Mouse (Mus musculus) left cerebral cortex, postnatal 25 days (tissue): ENCODE data around the gene Stk40. TPM values are rescaled to one million over a fixed set of nuclear protein-coding genes. Genes with fewer than 3 reads are reported as not detected.
A peak's percentile ranks its signal among the peaks of the same experiment; 100 is the strongest.
"Not testable (repeated sequence)": the region's sequence is repeated elsewhere in the genome, so short reads cannot be mapped to it uniquely, and the experiment has no call there.

ENCODE experiments used
- DNase-seq, 2 experiments: peaks; one replicate each; pipeline ENCODE4 v3.0.0; 2022; ENCODE audit warnings: low spot score in 2 of 2, mixed read lengths in 1 of 2
- intact Hi-C: fragments of 180-260 bp; cut with DNase I; formaldehyde crosslinking; loops from one replicate; pipeline ENCODE4 v1.15.1; 2025
- total RNA-seq, 2 experiments: library from RNA; stranded (reverse); gene quantifications; 2 replicates each; pipeline ENCODE4 v1.2.3; 2021

Stk40 gene
- total RNA-seq, 2 experiments from 2014 or later, result 33.9 to 35.6 TPM

GRCm38 (mm10) chr4:126149798-126150197 lies 46.0 kb downstream of the Stk40 start:
- no peak for DNase-seq
- intact Hi-C loops, result no loop called here

- intact Hi-C loops, result no loop called here
- no peak for DNase-seq
Observed at GRCm38 (mm10) chr4:126150297-126150948, 46.7 kb downstream of the Stk40 start.

GRCm38 (mm10) chr4:126150949-126151320 lies 47.2 kb downstream of the Stk40 start:
- intact Hi-C loops, result no loop called here
- no peak for DNase-seq

GRCm38 (mm10) chr4:126151701-126152440 lies 48.1 kb downstream of the Stk40 start:
- intact Hi-C loops, result no loop called here
- DNase-seq, result no peak

GRCm38 (mm10) chr4:126152864-126153263 lies 49.1 kb downstream of the Stk40 start:
- intact Hi-C loops, result no loop called here
- no peak for DNase-seq

GRCm38 (mm10) chr4:126155183-126155582 lies 51.4 kb downstream of the Stk40 start:
- intact Hi-C loops, result loop anchor here (5.0 kb wide), 1 partner anchor 68 kb away; no protein-coding TSS in a partner anchor
- no peak for DNase-seq

GRCm38 (mm10) chr4:126155869-126156268 lies 52.1 kb downstream of the Stk40 start:
- intact Hi-C loops, result loop anchor here (5.0 kb wide), 1 partner anchor 69 kb away; no protein-coding TSS in a partner anchor
- DNase-seq, result no peak

GRCm38 (mm10) chr4:126156617-126157016 lies 52.9 kb downstream of the Stk40 start:
- intact Hi-C loops, result loop anchor here (5.0 kb wide), 1 partner anchor 69 kb away; no protein-coding TSS in a partner anchor
- DNase-seq, result no peak

GRCm38 (mm10) chr4:126157562-126157961 lies 53.8 kb downstream of the Stk40 start:
- intact Hi-C loops, result loop anchor here (5.0 kb wide), 1 partner anchor 70 kb away; no protein-coding TSS in a partner anchor

GRCm38 (mm10) chr4:126159455-126159854 lies 55.7 kb downstream of the Stk40 start:
- intact Hi-C loops, result loop anchor here (5.0 kb wide), 1 partner anchor 72 kb away; no protein-coding TSS in a partner anchor

More at GRCm38 (mm10) chr4:126157562-126157961, 53.8 kb downstream of the Stk40 start:
- DNase-seq, result no peak

GRCm38 (mm10) chr4:126160981-126161380 lies 57.2 kb downstream of the Stk40 start:
- intact Hi-C loops, result no loop called here
- no peak for DNase-seq

More at GRCm38 (mm10) chr4:126159455-126159854, 55.7 kb downstream of the Stk40 start:
- peak in 1 of 2 experiments; percentile 70 for DNase-seq

- DNase-seq, result no peak
- intact Hi-C loops, result no loop called here
Observed at GRCm38 (mm10) chr4:126161456-126161855, 57.7 kb downstream of the Stk40 start.

GRCm38 (mm10) chr4:126161986-126162385 lies 58.2 kb downstream of the Stk40 start:
- intact Hi-C loops, result no loop called here
- DNase-seq, result no peak

GRCm38 (mm10) chr4:126162544-126163066 lies 58.8 kb downstream of the Stk40 start:
- peak; percentile 83 to 84 for DNase-seq
- intact Hi-C loops, result no loop called here

- no peak for DNase-seq
- intact Hi-C loops, result no loop called here
Observed at GRCm38 (mm10) chr4:126163067-126163659, 59.4 kb downstream of the Stk40 start, which contains the start of gene Sh3d21. TSS of gene Sh3d21 (minus strand) at chr4:126163491.

GRCm38 (mm10) chr4:126163685-126164084 lies 59.9 kb downstream of the Stk40 start:
- DNase-seq, result no peak
- intact Hi-C loops, result no loop called here

- intact Hi-C loops, DNase-seq: not testable (repeated sequence)
Observed at GRCm38 (mm10) chr4:126165092-126165491, 61.3 kb downstream of the Stk40 start.

- no peak for DNase-seq
- intact Hi-C loops, result no loop called here
Observed at GRCm38 (mm10) chr4:126166084-126166483, 62.3 kb downstream of the Stk40 start.

GRCm38 (mm10) chr4:126168851-126169250 lies 65.1 kb downstream of the Stk40 start:
- DNase-seq, result no peak
- intact Hi-C loops, result no loop called here

- intact Hi-C loops, DNase-seq: not testable (repeated sequence)
Observed at GRCm38 (mm10) chr4:126170737-126171136, 67.0 kb downstream of the Stk40 start.
